Mouse (Mus musculus): ENCODE measurements around the gene Pgd. TPM values are rescaled to one million over a fixed set of nuclear protein-coding genes. Genes with fewer than 3 reads are reported as not detected.
A peak's percentile ranks its signal among the peaks of the same experiment; 100 is the strongest.
"Not testable (repeated sequence)": the region's sequence is repeated elsewhere in the genome, so short reads cannot be mapped to it uniquely, and the experiment has no call there.

The Pgd gene
- total RNA-seq, 2 experiments from 2014 or later, result 20.0 to 45.7 TPM

- ATAC-seq (replicated peaks; ENCODE audit: low FRiP score, poor library complexity, severe bottlenecking), result no peak
Observed at GRCm38 (mm10) chr4:149170394-149170931, 3.9 kb upstream of the Pgd start.

- not testable (repeated sequence) for ATAC-seq (replicated peaks; ENCODE audit: low FRiP score, poor library complexity, severe bottlenecking)
Observed at GRCm38 (mm10) chr4:149169926-149170325, 3.4 kb upstream of the Pgd start.

GRCm38 (mm10) chr4:149168016-149168415 is 1.4 kb upstream of the Pgd start:
- ATAC-seq (replicated peaks; ENCODE audit: low FRiP score, poor library complexity, severe bottlenecking), result no peak

GRCm38 (mm10) chr4:149166957-149167611 is 513 bp upstream of the Pgd start:
- peak; percentile 48 for ATAC-seq (replicated peaks; ENCODE audit: low FRiP score, poor library complexity, severe bottlenecking)

GRCm38 (mm10) chr4:149164150-149164549 is 2.4 kb downstream of the Pgd start:
- no peak for ATAC-seq (replicated peaks; ENCODE audit: low FRiP score, poor library complexity, severe bottlenecking)

GRCm38 (mm10) chr4:149163196-149163595 is 3.4 kb downstream of the Pgd start:
- ATAC-seq (replicated peaks; ENCODE audit: low FRiP score, poor library complexity, severe bottlenecking), result no peak

- no peak for ATAC-seq (replicated peaks; ENCODE audit: low FRiP score, poor library complexity, severe bottlenecking)
Observed at GRCm38 (mm10) chr4:149161166-149161565, 5.4 kb downstream of the Pgd start.

GRCm38 (mm10) chr4:149159891-149160290 is 6.7 kb downstream of the Pgd start:
- ATAC-seq (replicated peaks; ENCODE audit: low FRiP score, poor library complexity, severe bottlenecking), result no peak

GRCm38 (mm10) chr4:149159203-149159602 is 7.4 kb downstream of the Pgd start:
- ATAC-seq (replicated peaks; ENCODE audit: low FRiP score, poor library complexity, severe bottlenecking), result no peak

- no peak for ATAC-seq (replicated peaks; ENCODE audit: low FRiP score, poor library complexity, severe bottlenecking)
Observed at GRCm38 (mm10) chr4:149157415-149157973, 9.1 kb downstream of the Pgd start.

GRCm38 (mm10) chr4:149155711-149156110 is 10.9 kb downstream of the Pgd start:
- ATAC-seq (replicated peaks; ENCODE audit: low FRiP score, poor library complexity, severe bottlenecking), result no peak

- no peak for ATAC-seq (replicated peaks; ENCODE audit: low FRiP score, poor library complexity, severe bottlenecking)
Observed at GRCm38 (mm10) chr4:149154859-149155258, 11.7 kb downstream of the Pgd start.

GRCm38 (mm10) chr4:149150721-149151120 is 15.8 kb downstream of the Pgd start:
- ATAC-seq (replicated peaks; ENCODE audit: low FRiP score, poor library complexity, severe bottlenecking), result no peak

GRCm38 (mm10) chr4:149150256-149150655 is 16.3 kb downstream of the Pgd start:
- ATAC-seq (replicated peaks; ENCODE audit: low FRiP score, poor library complexity, severe bottlenecking), result no peak

- no peak for ATAC-seq (replicated peaks; ENCODE audit: low FRiP score, poor library complexity, severe bottlenecking)
Observed at GRCm38 (mm10) chr4:149149611-149150010, 17.0 kb downstream of the Pgd start.

GRCm38 (mm10) chr4:149149196-149149595 is 17.4 kb downstream of the Pgd start:
- ATAC-seq (replicated peaks; ENCODE audit: low FRiP score, poor library complexity, severe bottlenecking), result no peak

- no peak for ATAC-seq (replicated peaks; ENCODE audit: low FRiP score, poor library complexity, severe bottlenecking)
Observed at GRCm38 (mm10) chr4:149148084-149148483, 18.5 kb downstream of the Pgd start.

- no peak for ATAC-seq (replicated peaks; ENCODE audit: low FRiP score, poor library complexity, severe bottlenecking)
Observed at GRCm38 (mm10) chr4:149147528-149147927, 19.0 kb downstream of the Pgd start.

GRCm38 (mm10) chr4:149145151-149145550 is 21.4 kb downstream of the Pgd start:
- ATAC-seq (replicated peaks; ENCODE audit: low FRiP score, poor library complexity, severe bottlenecking), result no peak

- peak; percentile 80 for ATAC-seq (replicated peaks; ENCODE audit: low FRiP score, poor library complexity, severe bottlenecking)
Observed at GRCm38 (mm10) chr4:149144459-149144858, 22.1 kb downstream of the Pgd start.

- ATAC-seq (replicated peaks; ENCODE audit: low FRiP score, poor library complexity, severe bottlenecking), result no peak
Observed at GRCm38 (mm10) chr4:149143594-149143993, 23.0 kb downstream of the Pgd start.

Data from erythroid progenitor cell, adult 5-6 weeks (primary cell).